Mouse (Mus musculus) E14TG2a.4 (cell line): Measurements from ENCODE around the gene Ak3.

Experiments
- CTCF ChIP-seq: conservative IDR thresholded peaks from 2 replicates; pipeline ENCODE4 v1.5.1; 2014; ENCODE audit warnings: low read length
- NANOG ChIP-seq: IDR thresholded peaks from 2 replicates; pipeline ENCODE4 v1.6.1; 2014; ENCODE audit warnings: borderline replicate concordance, low read length, mixed read lengths

GRCm38 (mm10) chr19:29019647-29020046 is 28.1 kb downstream of the Ak3 start:
- peak; percentile 76 for TF ChIP-seq CTCF
- TF ChIP-seq NANOG = no peak
